13 mouse cellular contexts compared by ENCODE assay signal in the genomic region with DNA sequence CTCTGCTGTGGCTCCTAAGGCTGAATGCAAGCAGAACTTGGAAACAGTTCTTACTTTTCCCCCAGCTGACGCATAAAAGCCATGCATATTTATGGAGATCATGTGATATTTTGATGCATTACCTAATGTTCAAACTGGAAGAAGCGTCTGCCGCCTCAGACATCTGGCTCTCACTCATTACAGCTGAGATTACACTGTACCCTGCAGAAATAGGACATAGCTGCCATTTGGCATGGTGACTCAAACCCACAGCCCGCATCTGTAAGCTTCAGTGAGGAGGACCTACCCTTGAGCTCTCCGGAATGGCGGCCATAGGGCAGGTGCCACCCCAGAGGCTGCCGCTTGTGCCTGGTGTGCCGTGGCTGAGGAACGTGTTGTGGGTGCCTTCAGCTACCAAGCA. TPM values are rescaled to one million over a fixed set of nuclear protein-coding genes. Genes with fewer than 3 reads are reported as not detected.
A peak's percentile ranks its signal among the peaks of the same experiment; 100 is the strongest.
DNase-seq lines count a peak whose midpoint lies in the region; ATAC-seq and TF ChIP-seq lines count a peak whose summit lies in the region.
"Had no signal": no experiment of that assay in that cellular context is flagged by ENCODE, and none has a peak within 500 bp of the region (broad histone marks: within the 10 kb centered on the region; RNA-seq: fewer than 3 reads in every experiment).

No protein-coding gene starts in this region.

- 88% methylated on average over 9 of the region's 9 CpGs for WGBS in lung, postnatal 0 days

- H3K4me1 ChIP-seq in lung, postnatal 0 days (ENCODE audit: insufficient read depth, low read depth, low read length), result no peaks in the 10 kb centered on the region

- H3K4me2 ChIP-seq in lung, postnatal 0 days (replicated peaks; ENCODE audit: low read depth, low read length), result no peak overlapping the region

- ATAC-seq in lung, postnatal 0 days, result no peak

- H3K27ac ChIP-seq in lung, postnatal 0 days (ENCODE audit: low read length), result no peak overlapping the region
- peak overlapping the region; percentile 22; the same call in 1 of the 2 replicates for H3K27ac ChIP-seq in left cerebral cortex, adult 2 months

- H3K36me3 ChIP-seq in lung, postnatal 0 days (ENCODE audit: insufficient read depth, low read length), result no peaks in the 10 kb centered on the region

- H3K9me3 ChIP-seq in lung, postnatal 0 days (ENCODE audit: low read length), result no peaks in the 10 kb centered on the region; the same call in 1 of the 2 replicates

- no peaks in the 10 kb centered on the region for H3K27me3 ChIP-seq in lung, postnatal 0 days (replicated peaks; ENCODE audit: insufficient read depth, low read length)

- no peak overlapping the region for H3K4me3 ChIP-seq in lung, postnatal 0 days (ENCODE audit: low read depth, low read length)
- H3K4me3 ChIP-seq in left cerebral cortex, adult 2 months, result no peak overlapping the region

- H3K9ac ChIP-seq in lung, postnatal 0 days (replicated peaks; ENCODE audit: low read depth), result no peak overlapping the region

- DNase-seq in lung, postnatal 0 days (ENCODE audit: low spot score), result peak; percentile 31
- DNase-seq in lung, adult 18-20 months, result no peak
- DNase-seq in frontal cortex, postnatal 36 days (ENCODE audit: low spot score in 2 of 2), result peak; percentile 65 to 72
- peak; percentile 41 to 44 for DNase-seq in left cerebral cortex, adult 2 months (ENCODE audit: extremely low spot score in 1 of 2, low spot score in 2 of 2)
- peak; percentile 80 for DNase-seq in telencephalon, adult 2 months (ENCODE audit: low read depth, low spot score)
- no peak for DNase-seq in ovary, postnatal 36 days (ENCODE audit: low spot score)
- no peak for DNase-seq in spleen, postnatal 4 days (ENCODE audit: low spot score in 2 of 2)
- DNase-seq: adrenal gland, postnatal 10 days; gastrocnemius, postnatal 36 days; kidney, postnatal 10 days; liver had no signal

- intact Hi-C loops in left cerebral cortex, adult 2 months (cut with DNase I), result no loop called here

- no peak for TF ChIP-seq CTCF in lung, postnatal 0 days (IDR thresholded peaks at IDR 0.05)
- TF ChIP-seq CTCF in left cerebral cortex, adult 2 months (IDR thresholded peaks at IDR 0.05), result no peak

- TF ChIP-seq EP300 in lung, postnatal 0 days (IDR thresholded peaks at IDR 0.05), result no peak

RNA-seq across cellular contexts. Expression of gene Nipal3, which starts 36.4 kb away (rescaled TPM):
- polyA plus RNA-seq in lung, postnatal 0 days (2015; fragmentation: Nextera tagmentation; extraction: Ambion mirVana), result 9.7 and 12.0 TPM in 2 replicates
- total RNA-seq in left cerebral cortex, adult 2 months (2021), result 10 to 100 TPM; 93.9 to 94.9 TPM

RNA-seq across cellular contexts. Expression of gene Stpg1, which starts 36.6 kb away (rescaled TPM):
- 0.83 and 0.85 TPM in 2 replicates for polyA plus RNA-seq in lung, postnatal 0 days (2015; fragmentation: Nextera tagmentation; extraction: Ambion mirVana)
- 1 to 10 TPM in 1 of 2 experiments, under 1 TPM in 1; 0.57 to 1.7 TPM for total RNA-seq in left cerebral cortex, adult 2 months (2021)
- total RNA-seq: common myeloid progenitor, adult 5-6 weeks; gastrocnemius, postnatal 36 days; megakaryocyte-erythroid progenitor cell, adult 5-6 weeks had no signal

RNA-seq across cellular contexts. Expression of gene Grhl3, which starts 42.2 kb away (rescaled TPM):
- 1.2 and 1.5 TPM in 2 replicates for polyA plus RNA-seq in lung, postnatal 0 days (2015; fragmentation: Nextera tagmentation; extraction: Ambion mirVana)
- total RNA-seq in left cerebral cortex, adult 2 months (2021), result 1 to 10 TPM in 1 of 2 experiments, under 1 TPM in 1; 0.86 to 1.5 TPM
- total RNA-seq: common myeloid progenitor, adult 5-6 weeks; megakaryocyte-erythroid progenitor cell, adult 5-6 weeks had no signal

Comparison
In these comparisons a context has a peak if more than half of its experiments do, and no peak if none do; other contexts are left out.
1. DNase-seq: peak in lung, postnatal 0 days (single experiment), frontal cortex, postnatal 36 days (2 of 2), left cerebral cortex, adult 2 months (2 of 2) and telencephalon, adult 2 months (single experiment); none in lung, adult 18-20 months (0 of 2), ovary, postnatal 36 days (single experiment) and spleen, postnatal 4 days (0 of 2).